Mouse (Mus musculus): ENCODE measurements around the gene Gbx1. TPM values are rescaled to one million over a fixed set of nuclear protein-coding genes. Genes with fewer than 3 reads are reported as not detected.

The Gbx1 gene
- polyA plus RNA-seq, 1 experiment = not detected

DNA sequence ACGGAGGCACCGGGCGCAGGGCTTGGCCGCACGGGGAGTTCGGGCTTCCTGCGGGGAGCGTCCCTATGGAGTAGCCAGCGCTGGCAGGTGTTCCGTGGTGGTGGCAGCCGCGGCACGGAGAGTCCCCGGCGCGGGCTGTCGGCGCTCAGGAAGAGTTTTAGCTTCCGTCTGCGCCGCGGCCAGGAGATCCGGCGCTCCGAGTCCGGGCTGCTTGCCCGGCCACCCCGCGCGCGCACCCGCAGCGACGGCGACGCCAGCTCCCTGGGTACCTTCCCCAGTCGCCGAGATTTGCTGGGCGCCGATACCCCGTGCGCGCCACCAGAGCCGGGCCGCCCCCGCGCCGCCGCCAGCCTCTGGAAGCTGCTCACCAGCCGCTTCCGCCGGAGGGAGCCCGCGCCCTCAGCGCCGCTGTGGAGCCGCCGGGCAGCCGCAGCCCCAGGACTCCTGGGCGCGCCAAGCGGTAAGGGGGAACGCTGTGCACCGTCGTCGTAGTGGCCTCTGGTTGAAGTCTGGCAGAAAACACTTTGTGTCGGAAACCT is 52.2 kb downstream of the Gbx1 start:
- TF ChIP-seq CTCF (IDR thresholded peaks at IDR 0.05; ENCODE audit: insufficient read depth, low read depth, low read length) (0 out of 2 replicates have a peak, but pooled peaks have one; percentile 27), POLR2A (IDR thresholded peaks at IDR 0.05; ENCODE audit: insufficient read depth, low read depth, low read length) (no peak)
- Histone ChIP-seq H3K27ac (ENCODE audit: insufficient read depth, low read depth, low read length) (no peak overlapping the region), H3K4me3 (ENCODE audit: insufficient read depth, low read depth, low read length) (peak overlapping the region; percentile 34), H3K4me1 (ENCODE audit: control insufficient read depth, insufficient read depth, low read length) (peaks cover 28% of the 10 kb centered on the region)
- 16% methylated on average over 67 of the region's 67 CpGs for WGBS

DNA sequence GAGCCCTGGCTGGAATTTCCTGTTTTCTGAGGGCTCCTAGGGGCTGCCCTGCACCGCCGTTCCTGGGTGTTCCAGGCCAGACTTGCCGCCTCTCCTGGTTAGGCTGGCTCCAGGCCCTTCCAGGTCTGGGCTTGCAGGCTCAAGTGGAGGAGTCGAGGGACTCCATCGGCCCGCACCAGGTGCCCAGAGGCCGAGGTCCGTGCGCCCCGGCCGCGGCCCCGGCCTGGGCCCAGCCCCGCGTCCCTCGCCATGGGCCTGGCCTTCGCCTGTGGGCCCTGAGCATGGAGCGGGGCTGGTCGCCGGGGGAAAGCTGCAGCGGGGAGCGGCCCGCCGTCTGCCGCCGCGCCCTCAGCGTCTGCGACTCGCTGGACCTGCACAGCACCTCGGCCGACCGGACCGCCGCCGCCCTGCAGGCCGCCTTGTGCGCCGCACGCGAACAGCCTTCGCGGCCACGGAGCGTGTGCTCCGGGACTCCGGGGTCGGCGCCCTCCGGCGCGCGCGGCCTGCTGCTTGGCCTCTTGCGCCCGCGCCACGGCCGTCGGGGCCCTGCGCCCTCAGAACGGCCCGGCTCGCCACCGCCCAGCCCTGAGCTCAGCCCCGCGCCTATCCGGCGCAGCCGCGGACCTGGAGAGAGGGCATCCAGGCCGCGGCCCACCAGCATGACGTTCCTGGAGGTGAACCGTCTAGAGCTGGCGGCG is 52.8 kb downstream of the Gbx1 start:
- peak overlapping the region; percentile 34 for H3K4me3 ChIP-seq (ENCODE audit: insufficient read depth, low read depth, low read length)
- H3K27ac ChIP-seq (ENCODE audit: insufficient read depth, low read depth, low read length) = no peak overlapping the region
- TF ChIP-seq CTCF (IDR thresholded peaks at IDR 0.05; ENCODE audit: insufficient read depth, low read depth, low read length) (no peak), POLR2A (IDR thresholded peaks at IDR 0.05; ENCODE audit: insufficient read depth, low read depth, low read length) (no peak)
- 44% methylated on average over 77 of the region's 77 CpGs for WGBS
- peaks cover 28% of the 10 kb centered on the region for H3K4me1 ChIP-seq (ENCODE audit: control insufficient read depth, insufficient read depth, low read length)

- TF ChIP-seq POLR2A (IDR thresholded peaks at IDR 0.05; ENCODE audit: insufficient read depth, low read depth, low read length) = no peak
- no peak for TF ChIP-seq CTCF (IDR thresholded peaks at IDR 0.05; ENCODE audit: insufficient read depth, low read depth, low read length)
- 72% methylated on average over 7 of the region's 7 CpGs for WGBS
- Histone ChIP-seq H3K4me3 (ENCODE audit: insufficient read depth, low read depth, low read length) (no peak overlapping the region), H3K27ac (ENCODE audit: insufficient read depth, low read depth, low read length) (no peak overlapping the region), H3K4me1 (ENCODE audit: control insufficient read depth, insufficient read depth, low read length) (peaks cover 28% of the 10 kb centered on the region)
Measured at GRCm38 (mm10) chr5:24472884-24473619, 54.0 kb downstream of the Gbx1 start.

DNA sequence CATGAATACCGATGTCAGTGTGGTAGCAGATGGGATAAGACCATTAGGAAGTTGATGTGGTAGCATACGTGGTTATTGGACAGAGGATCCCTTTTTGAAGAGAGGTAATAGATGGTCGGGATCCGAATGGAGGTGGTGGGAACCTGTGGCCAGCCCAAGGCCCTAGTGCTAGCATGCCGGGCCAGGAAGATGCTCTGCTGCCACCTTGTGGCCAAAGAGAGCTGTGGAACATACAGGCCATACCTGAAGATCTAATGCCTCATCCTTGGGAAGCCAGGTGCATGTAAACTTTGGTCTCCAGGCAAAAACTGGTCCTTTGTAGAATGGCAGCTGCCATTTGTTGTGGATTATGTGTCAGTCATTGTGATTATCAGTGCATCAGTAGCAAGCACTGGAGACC is 56.4 kb downstream of the Gbx1 start:
- H3K27ac ChIP-seq (ENCODE audit: insufficient read depth, low read depth, low read length) = no peak overlapping the region
- no peak overlapping the region for H3K4me3 ChIP-seq (ENCODE audit: insufficient read depth, low read depth, low read length)
- H3K4me1 ChIP-seq (ENCODE audit: control insufficient read depth, insufficient read depth, low read length) = peaks cover 32% of the 10 kb centered on the region
- 12% methylated on average over 5 of the region's 5 CpGs for WGBS
- peak; percentile 77 for TF ChIP-seq CTCF (IDR thresholded peaks at IDR 0.05; ENCODE audit: insufficient read depth, low read depth, low read length)
- TF ChIP-seq POLR2A (IDR thresholded peaks at IDR 0.05; ENCODE audit: insufficient read depth, low read depth, low read length) = no peak

DNA sequence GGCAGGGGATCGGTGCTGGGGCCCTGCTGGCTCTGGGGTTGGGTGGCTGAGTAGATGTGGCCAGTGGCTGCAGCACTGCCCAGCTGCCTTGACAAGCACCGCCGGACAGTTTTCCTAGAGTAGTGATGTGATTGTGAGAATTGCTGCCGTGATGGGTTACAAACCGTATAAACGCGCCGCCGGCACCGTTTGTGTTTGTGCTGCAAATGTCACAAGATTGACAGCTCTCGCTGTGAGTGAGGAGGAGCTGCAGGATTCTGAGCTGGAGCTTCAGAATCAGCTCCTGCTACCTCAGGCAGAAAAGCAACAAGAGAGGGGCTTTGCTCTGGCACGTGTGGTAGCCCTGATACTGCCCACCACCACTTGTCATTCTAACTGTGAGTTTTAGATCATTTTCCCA is 60.2 kb downstream of the Gbx1 start:
- H3K4me3 ChIP-seq (ENCODE audit: insufficient read depth, low read depth, low read length) = no peak overlapping the region
- WGBS = 38% methylated on average over 12 of the region's 12 CpGs
- TF ChIP-seq POLR2A (IDR thresholded peaks at IDR 0.05; ENCODE audit: insufficient read depth, low read depth, low read length) = no peak
- TF ChIP-seq CTCF (IDR thresholded peaks at IDR 0.05; ENCODE audit: insufficient read depth, low read depth, low read length) = no peak
- peaks cover 13% of the 10 kb centered on the region for H3K4me1 ChIP-seq (ENCODE audit: control insufficient read depth, insufficient read depth, low read length)
- no peak overlapping the region for H3K27ac ChIP-seq (ENCODE audit: insufficient read depth, low read depth, low read length)

- peaks cover 35% of the 10 kb centered on the region for H3K4me1 ChIP-seq (ENCODE audit: control insufficient read depth, insufficient read depth, low read length)
- 53% methylated on average over 7 of the region's 7 CpGs for WGBS
- TF ChIP-seq POLR2A (IDR thresholded peaks at IDR 0.05; ENCODE audit: insufficient read depth, low read depth, low read length) (no peak), CTCF (IDR thresholded peaks at IDR 0.05; ENCODE audit: insufficient read depth, low read depth, low read length) (no peak)
- no peak overlapping the region for H3K4me3 ChIP-seq (ENCODE audit: insufficient read depth, low read depth, low read length)
- H3K27ac ChIP-seq (ENCODE audit: insufficient read depth, low read depth, low read length) = no peak overlapping the region
Measured at GRCm38 (mm10) chr5:24455613-24456012, 71.4 kb downstream of the Gbx1 start.

DNA sequence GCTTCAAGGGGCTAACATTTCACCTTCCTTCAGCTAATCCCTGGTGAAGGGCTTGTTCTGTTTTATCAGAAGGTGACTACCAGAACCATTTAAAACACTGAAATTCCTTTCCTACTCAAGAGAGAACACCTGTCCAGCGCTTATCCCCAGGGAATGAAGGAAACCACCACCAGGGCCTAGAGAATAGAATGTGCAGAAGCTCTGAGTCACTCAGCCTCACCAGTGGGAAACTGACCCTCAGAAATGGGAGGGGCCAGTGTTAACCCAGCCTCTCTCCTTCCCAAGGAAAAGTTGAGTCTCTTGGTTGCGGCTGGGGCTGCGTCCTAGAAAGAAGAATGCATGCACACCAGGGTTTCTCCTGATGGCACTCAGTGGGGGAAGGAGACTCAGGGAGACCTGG is 71.9 kb downstream of the Gbx1 start:
- no peak for TF ChIP-seq POLR2A (IDR thresholded peaks at IDR 0.05; ENCODE audit: insufficient read depth, low read depth, low read length)
- TF ChIP-seq CTCF (IDR thresholded peaks at IDR 0.05; ENCODE audit: insufficient read depth, low read depth, low read length) = no peak
- 73% methylated on average over 3 of the region's 3 CpGs for WGBS
- H3K4me1 ChIP-seq (ENCODE audit: control insufficient read depth, insufficient read depth, low read length) = peaks cover 35% of the 10 kb centered on the region
- no peak overlapping the region for H3K4me3 ChIP-seq (ENCODE audit: insufficient read depth, low read depth, low read length)
- H3K27ac ChIP-seq (ENCODE audit: insufficient read depth, low read depth, low read length) = no peak overlapping the region

GRCm38 (mm10) chr5:24453985-24454303 is 73.1 kb downstream of the Gbx1 start:
- H3K4me3 ChIP-seq (ENCODE audit: insufficient read depth, low read depth, low read length) = no peak overlapping the region
- no peak overlapping the region for H3K27ac ChIP-seq (ENCODE audit: insufficient read depth, low read depth, low read length)
- peaks cover 35% of the 10 kb centered on the region for H3K4me1 ChIP-seq (ENCODE audit: control insufficient read depth, insufficient read depth, low read length)
- TF ChIP-seq CTCF (IDR thresholded peaks at IDR 0.05; ENCODE audit: insufficient read depth, low read depth, low read length) = no peak
- no peak for TF ChIP-seq POLR2A (IDR thresholded peaks at IDR 0.05; ENCODE audit: insufficient read depth, low read depth, low read length)
- WGBS = 24% methylated on average over 2 of the region's 2 CpGs

Measured in olfactory bulb, adult 2 months (tissue).